Mouse (Mus musculus): ENCODE measurements around the gene Shisa9. TPM values are rescaled to one million over a fixed set of nuclear protein-coding genes. Genes with fewer than 3 reads are reported as not detected.

The Shisa9 gene
- polyA plus RNA-seq, 1 experiment from 2014 or later: 0.99 TPM

GRCm38 (mm10) chr16:12189739-12190138 is 205.8 kb downstream of the Shisa9 start:
- no peak for DNase-seq (ENCODE audit: low spot score)
- Histone ChIP-seq H3K4me3 (ENCODE audit: low read depth, low read length) (no peak overlapping the region), H3K27me3 (replicated peaks; ENCODE audit: control insufficient read depth, insufficient read depth, low read length) (no peaks in the 10 kb centered on the region), H3K9me3 (ENCODE audit: control insufficient read depth, low read length) (no peaks in the 10 kb centered on the region), H3K4me2 (no peak overlapping the region), H3K4me1 (replicated peaks; ENCODE audit: control insufficient read depth, insufficient read depth, low read length) (no peaks in the 10 kb centered on the region), H3K36me3 (ENCODE audit: control insufficient read depth, insufficient read depth, low read length) (no peaks in the 10 kb centered on the region), H3K27ac (ENCODE audit: low read depth, low read length) (no peak overlapping the region), H3K9ac (ENCODE audit: low read depth, low read length) (no peak overlapping the region)
- no peak for ATAC-seq (replicated peaks; ENCODE audit: low FRiP score)
- WGBS: 70% methylated on average over 2 of the region's 2 CpGs

- no peaks in the 10 kb centered on the region for H3K27me3 ChIP-seq (replicated peaks; ENCODE audit: control insufficient read depth, insufficient read depth, low read length)
- H3K4me3 ChIP-seq (ENCODE audit: low read depth, low read length): no peak overlapping the region
- no peaks in the 10 kb centered on the region for H3K36me3 ChIP-seq (ENCODE audit: control insufficient read depth, insufficient read depth, low read length)
- DNase-seq (ENCODE audit: low spot score) (no peak), ATAC-seq (replicated peaks; ENCODE audit: low FRiP score) (no peak)
- WGBS: 91% methylated on average over 4 of the region's 4 CpGs
- no peak overlapping the region for H3K9ac ChIP-seq (ENCODE audit: low read depth, low read length)
- no peak overlapping the region for H3K4me2 ChIP-seq
- no peaks in the 10 kb centered on the region for H3K4me1 ChIP-seq (replicated peaks; ENCODE audit: control insufficient read depth, insufficient read depth, low read length)
- no peak overlapping the region for H3K27ac ChIP-seq (ENCODE audit: low read depth, low read length)
- H3K9me3 ChIP-seq (ENCODE audit: control insufficient read depth, low read length): no peaks in the 10 kb centered on the region
These were observed 212.9 kb downstream of the Shisa9 start for GRCm38 (mm10) chr16:12196841-12197240.

GRCm38 (mm10) chr16:12197611-12198010 is 213.7 kb downstream of the Shisa9 start:
- Histone ChIP-seq H3K36me3 (ENCODE audit: control insufficient read depth, insufficient read depth, low read length) (no peaks in the 10 kb centered on the region), H3K27me3 (replicated peaks; ENCODE audit: control insufficient read depth, insufficient read depth, low read length) (no peaks in the 10 kb centered on the region), H3K4me1 (replicated peaks; ENCODE audit: control insufficient read depth, insufficient read depth, low read length) (no peaks in the 10 kb centered on the region), H3K9me3 (ENCODE audit: control insufficient read depth, low read length) (no peaks in the 10 kb centered on the region), H3K9ac (ENCODE audit: low read depth, low read length) (no peak overlapping the region), H3K4me2 (no peak overlapping the region), H3K4me3 (ENCODE audit: low read depth, low read length) (no peak overlapping the region), H3K27ac (ENCODE audit: low read depth, low read length) (no peak overlapping the region)
- 59% methylated on average over 5 of the region's 5 CpGs for WGBS
- DNase-seq (ENCODE audit: low spot score) (no peak), ATAC-seq (replicated peaks; ENCODE audit: low FRiP score) (no peak)

- H3K36me3 ChIP-seq (ENCODE audit: control insufficient read depth, insufficient read depth, low read length): no peaks in the 10 kb centered on the region
- H3K9me3 ChIP-seq (ENCODE audit: control insufficient read depth, low read length): no peaks in the 10 kb centered on the region
- DNase-seq (ENCODE audit: low spot score): no peak
- no peaks in the 10 kb centered on the region for H3K27me3 ChIP-seq (replicated peaks; ENCODE audit: control insufficient read depth, insufficient read depth, low read length)
- H3K4me1 ChIP-seq (replicated peaks; ENCODE audit: control insufficient read depth, insufficient read depth, low read length): no peaks in the 10 kb centered on the region
- H3K27ac ChIP-seq (ENCODE audit: low read depth, low read length): no peak overlapping the region
- ATAC-seq (replicated peaks; ENCODE audit: low FRiP score): no peak
- 24% methylated on average over 3 of the region's 3 CpGs for WGBS
- H3K4me2 ChIP-seq: no peak overlapping the region
- no peak overlapping the region for H3K9ac ChIP-seq (ENCODE audit: low read depth, low read length)
- H3K4me3 ChIP-seq (ENCODE audit: low read depth, low read length): no peak overlapping the region
These were observed 217.3 kb downstream of the Shisa9 start for GRCm38 (mm10) chr16:12201216-12201615.

GRCm38 (mm10) chr16:12202151-12202550 is 218.2 kb downstream of the Shisa9 start:
- ATAC-seq (replicated peaks; ENCODE audit: low FRiP score): no peak
- no peaks in the 10 kb centered on the region for H3K9me3 ChIP-seq (ENCODE audit: control insufficient read depth, low read length)
- no peak overlapping the region for H3K9ac ChIP-seq (ENCODE audit: low read depth, low read length)
- WGBS: 60% methylated on average over 3 of the region's 3 CpGs
- no peak for DNase-seq (ENCODE audit: low spot score)
- no peaks in the 10 kb centered on the region for H3K4me1 ChIP-seq (replicated peaks; ENCODE audit: control insufficient read depth, insufficient read depth, low read length)
- H3K36me3 ChIP-seq (ENCODE audit: control insufficient read depth, insufficient read depth, low read length): no peaks in the 10 kb centered on the region
- H3K27ac ChIP-seq (ENCODE audit: low read depth, low read length): no peak overlapping the region
- H3K27me3 ChIP-seq (replicated peaks; ENCODE audit: control insufficient read depth, insufficient read depth, low read length): no peaks in the 10 kb centered on the region
- H3K4me3 ChIP-seq (ENCODE audit: low read depth, low read length): no peak overlapping the region
- no peak overlapping the region for H3K4me2 ChIP-seq

GRCm38 (mm10) chr16:12203055-12203454 is 219.1 kb downstream of the Shisa9 start:
- H3K27ac ChIP-seq (ENCODE audit: low read depth, low read length): no peak overlapping the region
- no peaks in the 10 kb centered on the region for H3K4me1 ChIP-seq (replicated peaks; ENCODE audit: control insufficient read depth, insufficient read depth, low read length)
- DNase-seq (ENCODE audit: low spot score) (no peak), ATAC-seq (replicated peaks; ENCODE audit: low FRiP score) (peak; percentile 60)
- no peaks in the 10 kb centered on the region for H3K9me3 ChIP-seq (ENCODE audit: control insufficient read depth, low read length)
- no peaks in the 10 kb centered on the region for H3K36me3 ChIP-seq (ENCODE audit: control insufficient read depth, insufficient read depth, low read length)
- H3K9ac ChIP-seq (ENCODE audit: low read depth, low read length): no peak overlapping the region
- no peak overlapping the region for H3K4me3 ChIP-seq (ENCODE audit: low read depth, low read length)
- WGBS: 64% methylated on average over 2 of the region's 2 CpGs
- H3K27me3 ChIP-seq (replicated peaks; ENCODE audit: control insufficient read depth, insufficient read depth, low read length): no peaks in the 10 kb centered on the region
- H3K4me2 ChIP-seq: no peak overlapping the region

GRCm38 (mm10) chr16:12204423-12204822 is 220.5 kb downstream of the Shisa9 start:
- no peaks in the 10 kb centered on the region for H3K27me3 ChIP-seq (replicated peaks; ENCODE audit: control insufficient read depth, insufficient read depth, low read length)
- H3K4me3 ChIP-seq (ENCODE audit: low read depth, low read length): no peak overlapping the region
- DNase-seq (ENCODE audit: low spot score) (no peak), ATAC-seq (replicated peaks; ENCODE audit: low FRiP score) (no peak)
- H3K4me2 ChIP-seq: no peak overlapping the region
- H3K27ac ChIP-seq (ENCODE audit: low read depth, low read length): no peak overlapping the region
- no peaks in the 10 kb centered on the region for H3K9me3 ChIP-seq (ENCODE audit: control insufficient read depth, low read length)
- H3K4me1 ChIP-seq (replicated peaks; ENCODE audit: control insufficient read depth, insufficient read depth, low read length): no peaks in the 10 kb centered on the region
- no peak overlapping the region for H3K9ac ChIP-seq (ENCODE audit: low read depth, low read length)
- no peaks in the 10 kb centered on the region for H3K36me3 ChIP-seq (ENCODE audit: control insufficient read depth, insufficient read depth, low read length)
- 80% methylated on average over 2 of the region's 2 CpGs for WGBS

- no peaks in the 10 kb centered on the region for H3K9me3 ChIP-seq (ENCODE audit: control insufficient read depth, low read length)
- no peaks in the 10 kb centered on the region for H3K27me3 ChIP-seq (replicated peaks; ENCODE audit: control insufficient read depth, insufficient read depth, low read length)
- ATAC-seq (replicated peaks; ENCODE audit: low FRiP score) (no peak), DNase-seq (ENCODE audit: low spot score) (no peak)
- no peak overlapping the region for H3K4me3 ChIP-seq (ENCODE audit: low read depth, low read length)
- H3K4me2 ChIP-seq: no peak overlapping the region
- no peaks in the 10 kb centered on the region for H3K36me3 ChIP-seq (ENCODE audit: control insufficient read depth, insufficient read depth, low read length)
- no peak overlapping the region for H3K9ac ChIP-seq (ENCODE audit: low read depth, low read length)
- no peaks in the 10 kb centered on the region for H3K4me1 ChIP-seq (replicated peaks; ENCODE audit: control insufficient read depth, insufficient read depth, low read length)
- 47% methylated on average over 1 of the region's 1 CpGs for WGBS
- no peak overlapping the region for H3K27ac ChIP-seq (ENCODE audit: low read depth, low read length)
These were observed 222.6 kb downstream of the Shisa9 start for GRCm38 (mm10) chr16:12206421-12206950.

- Histone ChIP-seq H3K36me3 (ENCODE audit: control insufficient read depth, insufficient read depth, low read length) (no peaks in the 10 kb centered on the region), H3K4me2 (no peak overlapping the region), H3K4me1 (replicated peaks; ENCODE audit: control insufficient read depth, insufficient read depth, low read length) (no peaks in the 10 kb centered on the region), H3K27ac (ENCODE audit: low read depth, low read length) (no peak overlapping the region), H3K9ac (ENCODE audit: low read depth, low read length) (no peak overlapping the region), H3K4me3 (ENCODE audit: low read depth, low read length) (no peak overlapping the region), H3K9me3 (ENCODE audit: control insufficient read depth, low read length) (no peaks in the 10 kb centered on the region), H3K27me3 (replicated peaks; ENCODE audit: control insufficient read depth, insufficient read depth, low read length) (no peaks in the 10 kb centered on the region)
- ATAC-seq (replicated peaks; ENCODE audit: low FRiP score): no peak
- WGBS: 73% methylated on average over 2 of the region's 2 CpGs
- DNase-seq (ENCODE audit: low spot score): no peak
These were observed 223.0 kb downstream of the Shisa9 start for GRCm38 (mm10) chr16:12206951-12207350.

Data from liver, embryonic 11.5 days (tissue).